Mouse (Mus musculus) midbrain, postnatal 0 days (tissue): ENCODE measurements at regions not wholly inside any gene's neighbourhood (a gene's known extent, or its start where the extent isn't known, plus 50 kb on each side); places are given as distances from the start of the nearest gene placed in this dataset.

Experiments
- ATAC-seq: fragments of 200-750 bp; cut with Nextera tagmentation; 2 replicates; pipeline ENCODE4 v1.8.0; 2017; ENCODE audit warnings: moderate number of reproducible peaks, mild to moderate bottlenecking, moderate TSS enrichment, moderate library complexity; ENCODE audit not compliant: low FRiP score
- DNase-seq: peaks from one replicate; pipeline ENCODE4 v3.0.0-alpha.2; 2015; ENCODE audit warnings: low spot score
- H3K27ac ChIP-seq: fragments of 300-500 bp; sonication (generic); 2 replicates; pipeline ENCODE4 v1.5.1; 2014; ENCODE audit warnings: low read depth, mild to moderate bottlenecking, low read length, mixed read lengths
- H3K27me3 ChIP-seq: fragments of 300-500 bp; sonication (generic); 2 replicates; pipeline ENCODE4 v1.6.1; 2014; ENCODE audit warnings: low read length, control low read depth, mixed read lengths; ENCODE audit not compliant: insufficient read depth
- H3K36me3 ChIP-seq: fragments of 300-500 bp; sonication (generic); 2 replicates; pipeline ENCODE4 v1.6.1; 2014; ENCODE audit warnings: low read length, control low read depth, mixed read lengths; ENCODE audit not compliant: insufficient read depth
- H3K4me1 ChIP-seq: fragments of 300-500 bp; sonication (generic); 2 replicates; pipeline ENCODE4 v1.6.1; 2014; ENCODE audit warnings: mild to moderate bottlenecking, control low read depth, antibody characterized with exemption, low read length, mixed read lengths; ENCODE audit not compliant: insufficient read depth
- H3K4me2 ChIP-seq: fragments of 300-500 bp; sonication (generic); 2 replicates; pipeline ENCODE4 v1.6.1; 2014; ENCODE audit warnings: low read depth, mild to moderate bottlenecking, low read length, mixed read lengths; ENCODE audit not compliant: poor library complexity, severe bottlenecking
- H3K4me3 ChIP-seq: fragments of 300-500 bp; sonication (generic); 2 replicates; pipeline ENCODE4 v1.5.1; 2014; ENCODE audit warnings: low read depth, mild to moderate bottlenecking, low read length, moderate library complexity
- H3K9ac ChIP-seq: fragments of 300-500 bp; sonication (generic); replicated peaks from 2 replicates; pipeline ENCODE4 v1.6.1; 2014; ENCODE audit warnings: mild to moderate bottlenecking, low read length, moderate library complexity, mixed read lengths; ENCODE audit not compliant: poor library complexity, severe bottlenecking
- H3K9me3 ChIP-seq: fragments of 300-500 bp; sonication (generic); 2 replicates; pipeline ENCODE4 v1.6.1; 2016; ENCODE audit warnings: low read length, control low read depth
- CTCF ChIP-seq: IDR thresholded peaks from 2 replicates; pipeline ENCODE4 v1.5.1; 2016; ENCODE audit warnings: antibody characterized with exemption, mild to moderate bottlenecking
- WGBS: fragments of 180-500 bp; shearing (Covaris S2); extraction: QIAGEN DNeasy Blood & Tissue Kit; methylation state at CpG from one replicate; pipeline ENCODE4 v1.1.7; 2014; 5-methylcytosine and 5-hydroxymethylcytosine counted together

- H3K4me3 ChIP-seq = no peak overlapping the region
- no peak overlapping the region for H3K9ac ChIP-seq
- H3K27me3 ChIP-seq = no peaks in the 10 kb centered on the region
- WGBS = 48% methylated on average over 3 of the region's 3 CpGs
- no peak overlapping the region for H3K4me2 ChIP-seq
- 0 out of 2 replicates have a peak, but pooled peaks cover 6% of the 10 kb centered on the region for H3K4me1 ChIP-seq
- TF ChIP-seq CTCF = no peak
- peak overlapping the region; percentile 51; the same call in 1 of the 2 replicates for H3K27ac ChIP-seq
- no peak for DNase-seq
- H3K36me3 ChIP-seq = no peaks in the 10 kb centered on the region
- H3K9me3 ChIP-seq = no peaks in the 10 kb centered on the region
- ATAC-seq = no peak
Observed at GRCm38 (mm10) chr14:76948948-76949347, 87.6 kb upstream of the Ccdc122 start.

GRCm38 (mm10) chr14:76948481-76948880, 88.1 kb upstream of the Ccdc122 start:
- ATAC-seq = no peak
- H3K27ac ChIP-seq = peak overlapping the region; percentile 51; the same call in 1 of the 2 replicates

GRCm38 (mm10) chr14:76947148-76947547, 89.4 kb upstream of the Ccdc122 start:
- H3K9ac ChIP-seq = no peak overlapping the region
- no peak for TF ChIP-seq CTCF
- H3K36me3 ChIP-seq = no peaks in the 10 kb centered on the region
- no peak for DNase-seq
- no peak for ATAC-seq
- H3K4me3 ChIP-seq = no peak overlapping the region
- H3K27me3 ChIP-seq = no peaks in the 10 kb centered on the region
- H3K27ac ChIP-seq = no peak overlapping the region
- H3K4me1 ChIP-seq = 0 out of 2 replicates have a peak, but pooled peaks cover 6% of the 10 kb centered on the region
- no peak overlapping the region for H3K4me2 ChIP-seq
- WGBS = 73% methylated on average over 3 of the region's 3 CpGs
- no peaks in the 10 kb centered on the region for H3K9me3 ChIP-seq

More at GRCm38 (mm10) chr14:76948481-76948880, 88.1 kb upstream of the Ccdc122 start:
- no peak overlapping the region for H3K4me3 ChIP-seq
- no peaks in the 10 kb centered on the region for H3K9me3 ChIP-seq
- DNase-seq = peak; percentile 61
- H3K9ac ChIP-seq = no peak overlapping the region
- H3K4me1 ChIP-seq = 0 out of 2 replicates have a peak, but pooled peaks cover 6% of the 10 kb centered on the region
- TF ChIP-seq CTCF = no peak
- no peaks in the 10 kb centered on the region for H3K27me3 ChIP-seq
- H3K4me2 ChIP-seq = no peak overlapping the region
- WGBS = 41% methylated on average over 6 of the region's 6 CpGs
- no peaks in the 10 kb centered on the region for H3K36me3 ChIP-seq

- Histone ChIP-seq H3K9me3 (no peaks in the 10 kb centered on the region), H3K4me2 (no peak overlapping the region), H3K36me3 (no peaks in the 10 kb centered on the region), H3K4me1 (0 out of 2 replicates have a peak, but pooled peaks cover 6% of the 10 kb centered on the region), H3K27ac (no peak overlapping the region), H3K9ac (no peak overlapping the region), H3K4me3 (no peak overlapping the region), H3K27me3 (no peaks in the 10 kb centered on the region)
- DNase-seq (no peak), ATAC-seq (no peak)
- no peak for TF ChIP-seq CTCF
- 85% methylated on average over 6 of the region's 6 CpGs for WGBS
Observed at GRCm38 (mm10) chr14:76945626-76946025, 90.9 kb upstream of the Ccdc122 start.

GRCm38 (mm10) chr14:76941474-76942212, 94.9 kb upstream of the Ccdc122 start:
- 62% methylated on average over 10 of the region's 10 CpGs for WGBS
- Histone ChIP-seq H3K36me3 (no peaks in the 10 kb centered on the region), H3K27ac (no peak overlapping the region), H3K27me3 (no peaks in the 10 kb centered on the region), H3K9me3 (no peaks in the 10 kb centered on the region), H3K4me1 (no peaks in the 10 kb centered on the region), H3K9ac (no peak overlapping the region), H3K4me2 (no peak overlapping the region), H3K4me3 (no peak overlapping the region)
- DNase-seq = no peak
- no peak for ATAC-seq
- TF ChIP-seq CTCF = no peak

- H3K9ac ChIP-seq = no peak overlapping the region
- no peaks in the 10 kb centered on the region for H3K27me3 ChIP-seq
- no peak overlapping the region for H3K4me2 ChIP-seq
- H3K27ac ChIP-seq = no peak overlapping the region
- ATAC-seq (no peak), DNase-seq (no peak)
- no peaks in the 10 kb centered on the region for H3K36me3 ChIP-seq
- no peaks in the 10 kb centered on the region for H3K4me1 ChIP-seq
- no peak for TF ChIP-seq CTCF
- no peaks in the 10 kb centered on the region for H3K9me3 ChIP-seq
- H3K4me3 ChIP-seq = no peak overlapping the region
- WGBS = 90% methylated on average over 4 of the region's 4 CpGs
Observed at GRCm38 (mm10) chr14:76940507-76940906, 96.1 kb upstream of the Ccdc122 start.
